Mouse (Mus musculus) cerebellum, adult 8-10 months (tissue): ENCODE results near the gene Atp1b2.
A peak's percentile ranks its signal among the peaks of the same experiment; 100 is the strongest.
"Not testable (repeated sequence)": the region's sequence is repeated elsewhere in the genome, so short reads cannot be mapped to it uniquely, and the experiment has no call there.

Experiments
- DNase-seq: peaks from one replicate; pipeline ENCODE4 v3.0.0; 2022

The Atp1b2 gene

DNA sequence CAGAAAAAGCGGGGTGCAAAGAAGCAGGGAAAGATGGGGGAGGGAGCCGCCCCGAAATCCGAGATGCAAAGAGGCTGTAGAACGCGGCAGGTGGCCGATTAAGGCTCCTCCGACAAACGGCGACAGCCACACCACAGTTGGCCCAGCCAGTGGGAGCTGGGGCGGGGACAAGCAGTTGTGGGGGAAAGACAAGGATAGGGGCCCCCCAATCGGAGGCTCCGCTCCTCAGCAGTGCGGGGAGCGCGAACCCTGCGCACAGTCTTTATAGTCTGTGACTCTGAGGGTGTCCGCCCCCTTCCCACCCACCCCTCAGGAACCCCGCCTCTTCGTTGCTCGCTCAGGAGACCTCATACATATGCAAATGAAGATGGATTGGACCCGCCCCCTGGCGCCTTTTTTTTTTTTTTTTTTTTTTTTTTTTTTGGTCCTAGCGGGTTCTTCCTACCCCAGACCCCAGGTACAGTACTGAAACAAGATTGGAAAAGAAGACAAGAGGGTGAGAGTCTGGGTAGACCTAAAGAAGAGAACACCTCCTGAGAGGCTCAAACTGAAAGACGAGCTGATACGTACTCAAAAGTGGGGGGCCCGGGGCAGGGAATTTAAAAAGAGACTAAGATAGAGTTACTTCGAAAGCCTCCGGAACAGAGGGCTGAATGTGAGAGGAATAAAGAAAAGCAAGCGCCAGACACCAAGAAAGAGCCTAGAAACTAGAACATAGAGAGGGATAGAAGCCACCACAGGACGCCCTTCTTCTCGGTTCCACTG is at the start of gene Atp1b2:
Atp1b2 (minus strand) TSS at position 217 of the 765 bp plus-strand sequence.
- DNase-seq, result peak; percentile 90

- no peak for DNase-seq
These were observed 49.0 kb upstream of the Atp1b2 start for GRCm38 (mm10) chr11:69654760-69655159.

DNA sequence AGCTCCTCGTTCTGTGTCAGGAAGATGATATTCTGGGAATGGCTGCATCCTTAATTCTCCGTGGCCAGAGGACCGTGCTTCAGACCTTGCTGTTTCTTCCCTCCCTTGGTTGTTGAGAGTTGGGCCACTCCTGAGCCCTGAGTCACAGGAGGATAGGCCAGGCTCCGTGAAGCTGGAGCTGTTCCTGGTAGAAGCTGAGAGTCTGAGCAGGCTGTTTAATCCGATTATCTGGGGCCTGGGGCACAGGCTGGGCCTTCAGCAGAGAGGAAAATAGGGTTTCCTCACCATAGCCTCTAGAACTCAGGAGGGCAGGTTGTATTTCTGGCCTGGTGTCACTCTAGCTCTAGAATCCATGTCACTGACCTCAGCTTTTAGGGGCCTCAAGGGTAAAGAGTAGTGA is 47.7 kb upstream of the Atp1b2 start:
- no peak for DNase-seq

DNA sequence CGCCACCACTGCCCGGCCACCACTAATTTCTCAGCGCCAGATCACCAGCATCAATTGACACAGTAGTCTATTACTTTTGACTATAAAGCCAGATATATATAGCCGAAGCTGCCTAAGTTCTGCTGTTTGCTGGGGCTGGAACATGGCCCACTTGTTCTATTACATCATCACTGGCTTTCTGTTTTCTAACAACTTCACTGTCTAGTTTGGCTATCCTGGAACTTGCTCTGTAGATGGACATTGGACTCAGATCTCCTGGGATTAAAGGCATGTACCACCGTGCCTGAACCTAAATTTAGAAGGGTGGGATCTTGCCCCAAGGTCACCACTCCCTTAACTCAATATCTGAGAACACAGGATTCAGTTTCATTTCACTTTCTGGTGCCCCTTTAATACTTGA is 40.1 kb upstream of the Atp1b2 start:
- DNase-seq, result no peak

- DNase-seq, result no peak
These were observed 29.7 kb upstream of the Atp1b2 start for GRCm38 (mm10) chr11:69635471-69635870.

DNA sequence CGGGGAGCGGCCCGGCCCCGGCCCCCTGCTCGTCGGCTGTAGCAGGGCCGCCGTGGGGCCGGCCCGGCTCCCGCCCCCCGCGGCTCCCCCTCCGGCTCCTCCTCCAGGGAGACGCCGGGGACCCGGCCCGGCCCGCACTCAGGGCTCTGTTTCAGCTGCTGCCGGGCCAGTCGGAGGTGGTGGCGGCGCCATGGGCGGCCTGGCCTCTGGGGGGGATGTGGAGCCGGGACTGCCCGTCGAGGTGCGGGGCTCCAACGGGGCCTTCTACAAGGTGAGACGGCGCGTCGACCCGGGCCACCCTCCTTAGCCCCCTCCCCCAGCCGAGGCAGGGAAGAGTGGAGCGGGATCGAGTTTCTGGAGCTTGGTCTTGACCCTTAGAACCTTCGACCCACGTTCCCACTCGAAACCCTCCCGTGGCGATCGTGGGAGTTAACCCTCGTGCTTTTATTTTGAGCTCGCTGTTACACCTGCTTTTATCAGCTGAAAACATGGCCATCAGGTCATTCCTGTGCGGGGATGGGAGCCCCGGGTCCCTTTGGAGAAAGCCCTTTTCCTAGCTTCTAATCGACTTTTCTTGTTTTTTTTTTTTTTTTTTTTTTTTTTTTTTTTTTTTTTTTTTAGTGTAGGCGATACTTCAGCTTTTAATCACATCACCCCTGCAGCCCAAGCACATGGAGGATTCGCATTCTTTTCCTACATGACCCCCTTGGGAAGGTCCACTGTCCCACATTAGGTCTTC is 27.6 kb upstream of the Atp1b2 start:
- peak; percentile 68 for DNase-seq

DNA sequence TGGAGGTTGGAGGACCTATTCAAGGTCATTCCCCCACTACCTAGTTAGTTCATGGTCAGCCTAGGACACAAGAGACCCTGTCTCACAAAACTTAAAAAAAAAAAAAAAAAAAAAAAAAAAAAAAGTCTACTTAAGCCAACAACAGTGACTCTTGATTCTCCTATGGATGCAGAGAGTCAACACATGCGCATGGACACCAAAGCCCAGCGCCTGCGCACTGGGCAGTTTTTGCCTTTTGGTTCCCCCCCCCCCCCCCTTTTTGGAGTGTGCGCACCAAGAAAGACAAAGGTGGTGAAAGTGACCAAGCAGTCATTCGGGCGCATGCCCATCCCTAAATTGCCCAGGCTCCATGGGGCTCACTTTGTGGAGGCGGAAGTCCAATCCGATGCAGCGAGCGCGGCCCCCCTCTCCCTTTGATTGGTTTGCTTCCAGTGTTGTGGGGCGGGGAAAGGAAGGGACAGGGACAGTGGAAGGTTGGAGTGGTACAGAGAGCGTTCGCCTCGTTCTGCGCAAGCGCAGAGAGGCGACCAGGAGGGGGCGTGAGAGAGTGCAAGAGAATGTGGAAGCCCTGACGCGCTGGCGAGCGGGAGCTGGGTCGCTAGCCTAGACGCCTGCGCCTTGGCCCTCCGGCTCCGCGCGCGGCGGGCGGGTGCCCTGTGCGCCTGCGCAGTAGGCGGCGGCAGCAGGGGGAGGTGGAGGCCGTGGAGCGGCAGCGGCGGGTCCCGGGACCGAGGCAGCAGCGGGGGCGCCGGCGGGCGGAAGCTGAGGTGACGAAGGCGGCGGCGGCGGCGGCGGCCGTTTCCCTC is 26.7 kb upstream of the Atp1b2 start, which contains the start of gene Fxr2:
Fxr2 (plus strand) TSS at position 707 of the 806 bp plus-strand sequence.
- DNase-seq, result peak; percentile 100

GRCm38 (mm10) chr11:69629802-69630201 is 24.1 kb upstream of the Atp1b2 start:
- DNase-seq, result no peak

DNA sequence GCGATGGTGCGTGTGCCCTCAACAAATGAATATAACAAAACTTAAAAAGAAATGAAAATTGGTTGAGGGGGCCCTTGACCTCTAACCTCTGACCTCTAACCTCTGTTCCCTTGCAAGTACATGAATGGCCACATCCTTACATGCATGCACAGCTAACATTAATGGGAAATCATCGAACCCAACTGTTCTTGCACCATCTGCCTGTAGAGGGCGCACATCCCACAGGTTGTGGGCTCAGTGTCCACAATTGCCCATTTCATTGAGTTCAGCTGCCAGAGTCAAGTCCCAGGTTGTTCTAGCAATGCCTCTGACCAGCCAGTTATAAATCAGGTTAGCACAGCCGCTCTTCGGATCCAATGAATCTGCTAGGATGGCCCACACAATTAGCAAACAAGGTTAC is 22.5 kb upstream of the Atp1b2 start:
- peak; percentile 82 for DNase-seq

GRCm38 (mm10) chr11:69624339-69624738 is 18.6 kb upstream of the Atp1b2 start:
- DNase-seq, result not testable (repeated sequence)

DNA sequence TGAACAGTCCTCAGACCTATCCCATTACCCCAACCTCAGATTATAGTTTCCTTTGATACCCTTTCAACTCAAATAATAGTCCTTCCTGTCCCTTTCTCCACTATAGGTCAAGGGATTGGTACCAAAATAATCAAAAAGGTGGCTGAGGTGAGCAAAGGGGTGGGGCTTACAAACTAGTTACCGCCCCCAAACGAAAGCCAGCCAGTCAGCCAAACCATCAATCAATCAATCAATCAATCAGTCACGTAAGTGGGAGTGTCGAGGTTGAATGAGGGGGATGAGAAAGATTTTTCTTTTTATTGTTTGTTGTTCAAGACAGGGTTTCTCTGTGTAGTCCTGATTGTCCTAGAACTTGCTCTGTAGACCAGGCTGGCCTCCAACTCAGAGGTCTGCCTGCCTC is 17.3 kb upstream of the Atp1b2 start:
- no peak for DNase-seq

DNA sequence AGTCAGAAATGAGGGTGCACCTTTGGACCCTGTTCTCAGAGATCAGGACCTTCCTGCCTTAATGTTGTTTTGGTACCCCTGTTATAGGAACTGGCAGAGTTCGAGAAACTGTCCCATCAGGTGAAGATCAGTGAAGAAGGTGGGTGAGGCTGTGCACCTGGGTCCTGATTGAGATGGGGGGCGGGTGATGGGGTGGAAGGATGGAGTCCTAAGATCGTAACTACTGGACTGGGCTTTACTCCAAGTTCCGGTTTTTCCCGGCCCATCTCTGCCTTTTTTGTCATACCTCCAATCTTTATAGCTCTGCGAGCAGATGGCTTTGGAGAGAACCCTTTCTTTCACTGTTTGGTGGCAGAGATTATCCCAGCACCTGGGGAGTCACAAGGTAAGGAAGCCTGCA is 16.7 kb upstream of the Atp1b2 start:
- DNase-seq, result peak; percentile 61

GRCm38 (mm10) chr11:69621571-69622268 is 16.0 kb upstream of the Atp1b2 start, which contains the start of gene Sat2:
TSS of gene Sat2 (plus strand) at chr11:69622024.
- DNase-seq, result peak; percentile 54

GRCm38 (mm10) chr11:69620394-69621081 is 14.8 kb upstream of the Atp1b2 start:
- no peak for DNase-seq

DNA sequence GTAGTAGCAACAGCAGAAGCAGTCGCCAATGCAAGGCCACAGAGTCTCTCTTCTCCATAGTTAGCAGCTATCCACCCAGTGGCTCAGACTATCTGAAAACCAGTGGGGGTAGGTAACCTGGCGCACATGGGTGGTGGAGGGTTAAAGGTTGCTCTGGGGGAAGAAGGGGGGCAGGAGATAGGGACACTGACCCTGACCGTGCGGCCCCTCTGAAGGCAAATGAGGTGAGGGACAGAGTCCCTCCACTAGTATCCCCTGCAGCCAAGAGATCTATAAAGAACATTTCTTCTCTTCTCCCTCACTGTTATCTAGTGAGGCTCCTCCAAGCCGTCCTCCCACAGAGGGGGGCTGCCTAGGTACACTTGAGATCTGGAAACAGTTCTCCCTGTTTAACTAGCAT is 12.1 kb upstream of the Atp1b2 start, which contains the start of gene Shbg:
Shbg (minus strand) TSS at position 101 of the 400 bp plus-strand sequence.
- no peak for DNase-seq

- no peak for DNase-seq
These were observed 11.0 kb upstream of the Atp1b2 start for GRCm38 (mm10) chr11:69616781-69617180.

DNA sequence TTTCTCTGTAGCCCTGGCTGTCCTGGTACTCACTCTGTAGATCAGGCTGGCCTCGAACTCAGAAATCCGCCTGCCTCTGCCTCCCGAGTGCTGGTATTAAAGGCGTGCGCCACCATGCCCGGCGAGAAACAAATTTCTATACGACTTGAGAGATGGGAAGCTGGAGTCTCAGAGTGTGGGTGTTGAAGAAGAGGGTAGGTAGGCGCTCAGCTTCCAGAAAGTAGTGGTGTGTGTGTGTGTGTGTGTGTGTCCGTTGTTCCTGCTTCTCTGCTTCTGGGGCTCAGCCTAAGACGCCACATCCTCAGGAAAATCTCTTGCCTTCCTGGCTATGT is 8.5 kb upstream of the Atp1b2 start:
- DNase-seq, result not testable (repeated sequence)

DNA sequence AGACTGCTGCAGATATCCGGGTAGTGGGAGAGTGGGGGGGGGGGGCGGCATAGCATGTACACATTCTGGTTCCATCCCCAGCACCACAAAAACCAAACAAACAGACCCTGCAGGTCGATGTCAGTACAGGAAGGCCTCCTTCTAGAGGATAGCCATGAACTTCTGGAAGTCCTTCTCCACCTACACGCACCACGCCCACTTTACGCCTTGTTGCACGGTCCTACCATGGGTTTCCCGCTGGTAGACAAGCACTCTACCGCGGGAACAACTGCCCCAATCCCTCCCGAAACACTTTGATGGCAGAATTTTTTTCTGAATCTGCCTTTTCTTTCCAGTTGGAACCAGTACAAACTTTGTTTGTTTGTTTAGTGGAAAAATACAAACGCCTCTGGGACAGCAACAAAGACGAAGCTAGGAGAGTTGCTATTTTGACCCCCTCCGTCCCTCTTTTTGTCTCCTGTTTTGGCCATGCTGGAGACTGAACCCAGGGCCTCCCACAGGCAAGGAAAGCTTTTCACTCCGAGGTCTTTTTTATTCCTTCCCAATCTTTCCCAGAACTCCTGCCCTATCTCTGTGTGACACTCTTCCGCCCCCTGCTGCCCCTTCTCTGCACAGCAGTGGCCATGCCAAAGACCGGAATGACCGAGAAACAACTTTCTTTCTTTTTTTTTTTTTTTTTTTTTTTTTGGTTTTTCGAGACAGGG is 8.0 kb upstream of the Atp1b2 start:
- peak; percentile 82 for DNase-seq

DNA sequence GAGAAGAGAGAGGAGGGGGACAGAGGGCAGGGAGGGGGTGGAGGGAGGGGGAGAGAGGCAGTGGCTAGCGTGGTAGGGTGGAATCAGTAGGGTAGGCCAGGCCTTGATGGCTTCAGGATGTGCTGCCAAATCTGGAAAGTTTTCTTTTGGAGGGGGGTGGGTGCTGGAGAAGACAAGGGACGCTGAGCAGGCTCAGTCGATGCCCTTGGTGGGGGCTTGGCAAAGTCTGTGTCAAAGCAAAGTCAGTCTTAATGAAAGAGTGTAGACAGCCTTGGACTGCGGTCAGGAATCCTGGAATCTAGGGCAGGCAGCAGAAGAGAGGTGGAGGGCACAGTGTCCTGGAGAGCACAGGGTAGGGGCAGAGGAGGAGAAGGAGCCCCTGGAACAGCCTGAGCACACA is 5.2 kb upstream of the Atp1b2 start:
- DNase-seq, result no peak

DNA sequence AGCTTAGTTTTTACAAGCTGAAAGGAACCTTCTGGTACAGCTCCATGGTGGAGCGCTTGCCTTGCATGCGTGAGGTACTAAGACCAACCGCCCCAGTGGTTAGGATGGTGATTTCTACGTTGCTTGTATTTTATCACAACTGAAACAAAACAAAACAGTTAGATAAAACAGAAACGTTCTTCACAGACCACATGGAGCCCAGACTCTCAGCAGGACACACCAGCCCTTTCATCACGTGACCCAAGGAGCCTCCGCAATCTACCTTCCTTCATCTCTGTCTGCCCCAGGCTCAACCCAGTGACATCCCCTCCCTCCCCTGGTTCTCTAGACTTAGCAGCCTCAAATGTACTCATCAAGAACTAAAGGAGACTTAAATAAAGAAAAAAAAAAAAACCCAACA is 3.7 kb upstream of the Atp1b2 start:
- no peak for DNase-seq

DNA sequence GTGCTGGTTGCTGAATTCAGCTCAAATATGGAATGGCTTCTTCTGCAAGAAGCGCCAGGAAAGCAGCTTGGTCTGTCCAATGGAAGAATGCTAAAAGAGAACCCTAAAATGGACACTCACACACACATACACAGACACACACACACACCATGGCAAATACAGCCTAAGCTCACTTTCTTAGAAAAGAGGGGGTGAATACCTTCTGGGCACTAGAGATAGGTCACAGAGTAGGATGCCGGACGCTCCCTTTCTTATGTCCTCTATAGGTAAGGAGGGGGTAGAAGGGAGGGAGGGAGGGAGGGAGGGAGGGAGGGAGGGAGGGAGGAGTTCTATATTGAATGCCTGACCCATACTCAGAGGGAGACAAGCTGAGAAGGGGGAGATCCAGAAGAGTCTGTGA is 2.8 kb upstream of the Atp1b2 start:
- DNase-seq, result no peak
